Mouse (Mus musculus): ENCODE data around the gene Atg14.

The Atg14 gene

GRCm38 (mm10) chr14:47504036-47504435 lies 66.4 kb downstream of the Atg14 start:
- DNase-seq = no peak

GRCm38 (mm10) chr14:47498632-47499031 lies 71.8 kb downstream of the Atg14 start:
- no peak for DNase-seq

- no peak for DNase-seq
Observed at GRCm38 (mm10) chr14:47497166-47497565, 73.3 kb downstream of the Atg14 start.

GRCm38 (mm10) chr14:47495951-47496350 lies 74.5 kb downstream of the Atg14 start:
- DNase-seq = no peak

- DNase-seq = no peak
Observed at GRCm38 (mm10) chr14:47493592-47494361, 76.7 kb downstream of the Atg14 start.

All from cerebellum, adult 11 months (tissue).